Mouse (Mus musculus) liver, embryonic 11.5 days (tissue): ENCODE data around the gene Ei24. TPM values are rescaled to one million over a fixed set of nuclear protein-coding genes. Genes with fewer than 3 reads are reported as not detected.
A peak's percentile ranks its signal among the peaks of the same experiment; 100 is the strongest.

Source experiments
- ATAC-seq: fragments of 200-750 bp; cut with Nextera tagmentation; replicated peaks from 2 replicates; pipeline ENCODE4 v1.8.0; 2017; ENCODE audit warnings: moderate number of reproducible peaks, mild to moderate bottlenecking, moderate TSS enrichment, moderate library complexity; ENCODE audit not compliant: low FRiP score
- DNase-seq: peaks from one replicate; pipeline ENCODE4 v3.0.0-alpha.2; 2017; ENCODE audit warnings: low spot score
- H3K27ac ChIP-seq: fragments of 300-500 bp; sonication (generic); 2 replicates; pipeline ENCODE4 v1.5.1; 2014; ENCODE audit warnings: mild to moderate bottlenecking, low read depth, low read length, control low read depth
- H3K27me3 ChIP-seq: fragments of 300-500 bp; sonication (generic); replicated peaks from 2 replicates; pipeline ENCODE4 v1.6.1; 2014; ENCODE audit warnings: low read length, mixed read lengths; ENCODE audit not compliant: control insufficient read depth, insufficient read depth
- H3K36me3 ChIP-seq: fragments of 300-500 bp; sonication (generic); 2 replicates; pipeline ENCODE4 v1.6.1; 2014; ENCODE audit warnings: mild to moderate bottlenecking, low read length, moderate library complexity, mixed read lengths; ENCODE audit not compliant: control insufficient read depth, insufficient read depth
- H3K4me1 ChIP-seq: fragments of 300-500 bp; sonication (generic); replicated peaks from 2 replicates; pipeline ENCODE4 v1.6.1; 2014; ENCODE audit warnings: low read length, mixed read lengths; ENCODE audit not compliant: control insufficient read depth, insufficient read depth
- H3K4me2 ChIP-seq: fragments of 300-500 bp; sonication (generic); 2 replicates; pipeline ENCODE4 v1.6.1; 2014; ENCODE audit warnings: mild to moderate bottlenecking, control low read depth, moderate library complexity
- H3K4me3 ChIP-seq: fragments of 300-500 bp; sonication (generic); 2 replicates; pipeline ENCODE4 v1.5.1; 2014; ENCODE audit warnings: low read depth, low read length, control low read depth
- H3K9ac ChIP-seq: fragments of 300-500 bp; sonication (generic); 2 replicates; pipeline ENCODE4 v1.6.1; 2014; ENCODE audit warnings: low read depth, low read length, control low read depth
- H3K9me3 ChIP-seq: fragments of 300-500 bp; sonication (generic); 2 replicates; pipeline ENCODE4 v1.6.1; 2016; ENCODE audit warnings: low read length, inconsistent platforms, mixed read lengths; ENCODE audit not compliant: control insufficient read depth
- WGBS: fragments of 180-500 bp; shearing (Covaris S2); extraction: QIAGEN DNeasy Blood & Tissue Kit; methylation state at CpG from one replicate; pipeline ENCODE4 v1.1.7; 2014; 5-methylcytosine and 5-hydroxymethylcytosine counted together
- polyA plus RNA-seq: library from polyadenylated mRNA; unstranded; fragments of >200 nt; fragmentation: Nextera tagmentation; extraction: Ambion mirVana; gene quantifications from 2 replicates; pipeline ENCODE4 v1.2.1, GENCODE M21; 2014

Ei24 gene
- polyA plus RNA-seq, 1 experiment from 2014 or later: 45.0 TPM

DNA sequence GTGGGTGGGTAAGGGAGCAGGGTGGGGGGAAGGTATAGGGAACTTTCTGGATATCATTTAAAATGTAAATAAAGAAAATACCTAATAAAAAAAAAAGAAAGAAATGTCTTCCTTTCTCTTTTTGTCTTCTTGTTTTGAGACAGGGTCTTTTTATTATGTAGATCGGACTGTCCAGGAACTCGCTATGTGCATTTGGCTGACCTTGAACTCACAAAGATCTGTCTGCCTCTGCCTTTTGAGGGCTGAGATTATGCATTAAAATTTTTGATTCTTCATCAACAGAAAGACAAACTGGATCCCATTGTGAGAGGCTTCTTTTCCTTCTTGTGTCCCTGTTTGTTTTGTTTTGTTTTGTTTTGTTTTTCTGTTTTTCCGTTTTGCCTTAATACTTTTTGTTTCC lies 5.8 kb upstream of the Ei24 start:
- DNase-seq (no peak), ATAC-seq (no peak)
- Histone ChIP-seq H3K4me3 (no peak overlapping the region), H3K4me1 (no peaks in the 10 kb centered on the region), H3K9ac (no peak overlapping the region), H3K9me3 (no peaks in the 10 kb centered on the region), H3K27me3 (no peaks in the 10 kb centered on the region), H3K4me2 (no peak overlapping the region), H3K27ac (no peak overlapping the region), H3K36me3 (no peaks in the 10 kb centered on the region)
- whole genome bisulfite sequencing: 84% methylated on average over 3 of the region's 3 CpGs

- Histone ChIP-seq H3K27me3 (no peaks in the 10 kb centered on the region), H3K4me1 (no peaks in the 10 kb centered on the region), H3K27ac (no peak overlapping the region), H3K36me3 (no peaks in the 10 kb centered on the region), H3K4me3 (no peak overlapping the region), H3K9me3 (no peaks in the 10 kb centered on the region), H3K9ac (no peak overlapping the region), H3K4me2 (no peak overlapping the region)
- WGBS: 79% methylated on average over 2 of the region's 2 CpGs
- no peak for ATAC-seq
- no peak for DNase-seq
Observed at GRCm38 (mm10) chr9:36801961-36802360, 4.8 kb upstream of the Ei24 start.

- no peaks in the 10 kb centered on the region for H3K9me3 ChIP-seq
- H3K27ac ChIP-seq: no peak overlapping the region
- DNase-seq (no peak), ATAC-seq (no peak)
- H3K4me1 ChIP-seq: peaks cover 7% of the 10 kb centered on the region; the same call in 1 of the 2 replicates
- H3K36me3 ChIP-seq: peaks cover 5% of the 10 kb centered on the region; the same call in 1 of the 2 replicates
- peak overlapping the region; percentile 88 for H3K4me2 ChIP-seq
- peak overlapping the region; percentile 93; the same call in 1 of the 2 replicates for H3K9ac ChIP-seq
- H3K4me3 ChIP-seq: peak overlapping the region; percentile 94
- WGBS: 19% methylated on average over 5 of the region's 5 CpGs
- no peaks in the 10 kb centered on the region for H3K27me3 ChIP-seq
Observed at GRCm38 (mm10) chr9:36796224-36796623, 969 bp downstream of the Ei24 start.

GRCm38 (mm10) chr9:36795556-36795955 lies 1.6 kb downstream of the Ei24 start:
- no peak overlapping the region for H3K9ac ChIP-seq
- WGBS: 83% methylated on average over 1 of the region's 1 CpGs
- H3K4me2 ChIP-seq: no peak overlapping the region; the same call in 1 of the 2 replicates
- H3K4me1 ChIP-seq: peaks cover 7% of the 10 kb centered on the region; the same call in 1 of the 2 replicates
- peaks cover 8% of the 10 kb centered on the region; the same call in 1 of the 2 replicates for H3K36me3 ChIP-seq
- no peak overlapping the region for H3K27ac ChIP-seq
- DNase-seq: no peak
- H3K9me3 ChIP-seq: no peaks in the 10 kb centered on the region
- H3K27me3 ChIP-seq: no peaks in the 10 kb centered on the region
- H3K4me3 ChIP-seq: no peak overlapping the region
- no peak for ATAC-seq

- Histone ChIP-seq H3K4me1 (peaks cover 7% of the 10 kb centered on the region; the same call in 1 of the 2 replicates), H3K27ac (no peak overlapping the region), H3K4me2 (no peak overlapping the region), H3K4me3 (no peak overlapping the region), H3K36me3 (peaks cover 11% of the 10 kb centered on the region), H3K27me3 (no peaks in the 10 kb centered on the region), H3K9me3 (no peaks in the 10 kb centered on the region), H3K9ac (no peak overlapping the region)
- 90% methylated on average over 2 of the region's 2 CpGs for WGBS
- DNase-seq: no peak
- ATAC-seq: no peak
Observed at GRCm38 (mm10) chr9:36794487-36794886, 2.7 kb downstream of the Ei24 start.

DNA sequence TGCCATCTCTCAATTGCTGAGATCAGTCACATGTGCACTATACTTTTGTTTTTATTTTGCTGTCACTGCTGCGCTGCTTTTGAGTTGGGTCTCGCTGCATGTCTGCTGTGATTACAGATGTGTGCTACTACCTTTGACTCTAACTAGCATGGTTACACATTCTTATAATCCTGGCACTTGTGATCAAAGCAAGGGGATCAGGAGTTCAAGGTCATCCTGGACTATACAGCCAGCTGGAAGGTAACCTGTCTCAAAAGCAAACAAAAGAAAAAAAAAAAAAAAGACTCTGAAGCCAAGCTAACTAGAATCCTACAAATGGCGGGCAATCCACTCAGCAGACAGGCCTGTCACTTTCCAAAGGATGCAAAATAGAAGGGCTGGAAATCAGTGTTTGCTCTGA lies 5.0 kb downstream of the Ei24 start:
- WGBS: 72% methylated on average over 3 of the region's 3 CpGs
- Histone ChIP-seq H3K27me3 (no peaks in the 10 kb centered on the region), H3K4me2 (no peak overlapping the region), H3K4me1 (peaks cover 7% of the 10 kb centered on the region; the same call in 1 of the 2 replicates), H3K36me3 (peaks cover 26% of the 10 kb centered on the region), H3K4me3 (no peak overlapping the region), H3K9me3 (no peaks in the 10 kb centered on the region), H3K9ac (no peak overlapping the region), H3K27ac (no peak overlapping the region)
- no peak for ATAC-seq
- no peak for DNase-seq

DNA sequence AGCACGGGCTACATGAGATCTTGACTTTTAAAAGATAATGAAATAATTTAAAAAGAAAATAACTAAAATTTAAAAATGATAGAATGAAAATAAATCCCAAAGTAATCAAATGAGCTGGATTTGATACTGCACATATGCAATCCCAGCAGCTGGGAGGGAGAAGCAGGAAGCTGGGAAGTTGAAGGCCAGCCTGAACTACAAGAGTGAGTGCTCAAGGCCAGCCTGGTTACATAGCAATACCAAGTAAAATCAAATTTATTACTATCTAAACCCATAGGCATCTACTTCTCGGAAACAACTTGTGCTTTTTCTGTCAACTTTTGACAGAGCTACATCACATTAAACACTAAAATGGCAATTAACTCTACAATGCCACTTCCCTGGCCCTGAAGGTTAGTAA lies 13.3 kb downstream of the Ei24 start:
- Histone ChIP-seq H3K4me3 (no peak overlapping the region), H3K9me3 (no peaks in the 10 kb centered on the region), H3K4me1 (no peaks in the 10 kb centered on the region), H3K4me2 (no peak overlapping the region), H3K27ac (no peak overlapping the region), H3K9ac (no peak overlapping the region), H3K27me3 (no peaks in the 10 kb centered on the region), H3K36me3 (peaks cover 38% of the 10 kb centered on the region)
- DNase-seq (no peak), ATAC-seq (no peak)
- 93% methylated on average over 2 of the region's 2 CpGs for WGBS

DNA sequence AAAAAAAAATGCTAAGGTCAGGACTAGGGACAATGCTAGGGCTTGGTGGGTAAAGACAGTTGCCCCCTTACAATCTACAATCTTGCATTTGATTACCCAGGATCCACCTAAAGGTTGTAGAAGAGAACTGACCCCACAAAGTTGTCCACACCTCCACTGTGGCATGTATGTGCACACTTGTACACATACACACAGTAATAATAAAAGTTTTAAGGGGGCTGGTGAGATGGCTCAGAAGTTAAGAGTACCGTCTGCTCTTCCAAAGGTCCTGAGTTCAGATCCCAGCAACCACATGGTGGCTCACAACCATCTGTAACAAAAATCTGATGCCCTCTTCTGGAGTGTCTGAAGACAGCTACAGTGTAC lies 28.2 kb downstream of the Ei24 start:
- Histone ChIP-seq H3K4me2 (peak overlapping the region; percentile 78), H3K27ac (peak overlapping the region; percentile 92; the same call in 1 of the 2 replicates), H3K4me1 (peaks cover 3% of the 10 kb centered on the region; the same call in 1 of the 2 replicates), H3K4me3 (peak overlapping the region; percentile 87), H3K27me3 (no peaks in the 10 kb centered on the region), H3K9ac (peak overlapping the region; percentile 86), H3K9me3 (no peaks in the 10 kb centered on the region), H3K36me3 (peaks cover 2% of the 10 kb centered on the region; the same call in 1 of the 2 replicates)
- ATAC-seq: no peak
- no peak for DNase-seq
- WGBS: 91% methylated on average over 1 of the region's 1 CpGs
